Mouse (Mus musculus) C2C12 (cell line): ENCODE data around the gene Nt5c3.

ENCODE experiments used
- CEBPB ChIP-seq: IDR thresholded peaks from one replicate; pipeline ENCODE4 v1.6.1; 2011; ENCODE audit warnings: low read depth, mild to moderate bottlenecking, control low read depth, moderate library complexity
- CTCF ChIP-seq: IDR thresholded peaks from one replicate; pipeline ENCODE4 v1.5.1; 2011; ENCODE audit not compliant: control insufficient read depth, insufficient read depth, insufficient read length
- FOSL1 ChIP-seq: IDR thresholded peaks from one replicate; pipeline ENCODE4 v1.8.0; 2011; ENCODE audit warnings: mild to moderate bottlenecking, low read length; ENCODE audit not compliant: poor library complexity, insufficient read depth, severe bottlenecking
- MAX ChIP-seq: IDR thresholded peaks from one replicate; pipeline ENCODE4 v1.6.1; 2011; ENCODE audit warnings: mild to moderate bottlenecking, control low read depth
- MYOD1 ChIP-seq: IDR thresholded peaks from one replicate; pipeline ENCODE4 v1.6.1; 2011; ENCODE audit warnings: low read depth; ENCODE audit not compliant: control insufficient read depth, insufficient read length
- MYOG ChIP-seq: IDR thresholded peaks from one replicate; pipeline ENCODE4 v1.6.1; 2011; ENCODE audit not compliant: control insufficient read depth, insufficient read length; ENCODE audit errors: extremely low read depth
- USF1 ChIP-seq: IDR thresholded peaks from one replicate; pipeline ENCODE4 v1.6.1; 2011; ENCODE audit warnings: low read depth, mild to moderate bottlenecking, control low read depth, moderate library complexity

GRCm38 (mm10) chr6:56868565-56868964 is 55.2 kb downstream of the Nt5c3 start:
- TF ChIP-seq MAX (no peak), CTCF (no peak), USF1 (no peak), MYOD1 (no peak), CEBPB (no peak), MYOG (no peak), FOSL1 (no peak)
